Mouse (Mus musculus): Measurements from ENCODE around the gene Pank4. TPM values are rescaled to one million over a fixed set of nuclear protein-coding genes. Genes with fewer than 3 reads are reported as not detected.
A peak's percentile ranks its signal among the peaks of the same experiment; 100 is the strongest.

Gene Pank4
- polyA plus RNA-seq, 1 experiment from 2014 or later, result 36.6 TPM

DNA sequence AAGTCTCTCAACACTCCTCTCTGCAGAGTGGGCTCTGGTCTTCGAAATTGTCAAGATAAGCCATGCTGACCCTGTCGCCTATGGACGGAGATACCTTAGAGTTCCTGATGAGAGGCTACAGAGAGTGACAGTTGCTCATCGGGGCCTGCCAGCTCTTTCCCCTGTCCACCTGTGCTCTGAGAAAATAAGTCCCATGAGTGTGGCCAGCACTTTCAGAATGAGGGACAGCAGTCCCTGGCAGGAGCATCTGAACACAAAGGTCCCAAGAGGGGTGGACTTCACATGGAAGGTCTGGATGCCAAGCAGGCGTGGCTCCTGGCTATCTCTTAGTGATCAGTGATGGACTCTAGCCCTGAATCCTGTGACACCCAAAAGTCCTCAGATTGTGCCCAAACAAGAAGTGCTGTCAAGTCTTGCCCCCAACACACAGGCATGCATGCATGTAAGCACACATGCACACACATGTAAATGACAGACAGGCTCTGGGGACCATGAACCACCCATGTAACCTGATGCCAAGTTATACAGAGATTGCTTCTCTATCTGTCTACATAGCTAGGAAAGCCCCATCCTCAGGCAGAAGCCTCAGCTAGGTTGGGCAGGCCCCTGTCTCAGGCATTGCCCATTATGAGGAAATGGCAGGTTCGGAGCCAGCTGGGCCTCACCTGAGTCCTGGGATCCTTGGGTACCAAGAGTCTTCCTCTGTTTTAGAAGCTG, 20.4 kb upstream of the Pank4 start:
- Histone ChIP-seq H3K4me3 (no peak overlapping the region), H3K9me3 (replicated peaks) (no peaks in the 10 kb centered on the region), H3K9ac (no peak overlapping the region), H3K4me1 (replicated peaks) (peaks cover 6% of the 10 kb centered on the region), H3K36me3 (no peaks in the 10 kb centered on the region), H3K27ac (no peak overlapping the region), H3K27me3 (peaks cover 10% of the 10 kb centered on the region), H3K4me2 (no peak overlapping the region)
- 64% methylated on average over 6 of the region's 6 CpGs for WGBS
- no peak for ATAC-seq (replicated peaks; ENCODE audit: insufficient number of reproducible peaks, insufficient read depth, low FRiP score, low read depth)

DNA sequence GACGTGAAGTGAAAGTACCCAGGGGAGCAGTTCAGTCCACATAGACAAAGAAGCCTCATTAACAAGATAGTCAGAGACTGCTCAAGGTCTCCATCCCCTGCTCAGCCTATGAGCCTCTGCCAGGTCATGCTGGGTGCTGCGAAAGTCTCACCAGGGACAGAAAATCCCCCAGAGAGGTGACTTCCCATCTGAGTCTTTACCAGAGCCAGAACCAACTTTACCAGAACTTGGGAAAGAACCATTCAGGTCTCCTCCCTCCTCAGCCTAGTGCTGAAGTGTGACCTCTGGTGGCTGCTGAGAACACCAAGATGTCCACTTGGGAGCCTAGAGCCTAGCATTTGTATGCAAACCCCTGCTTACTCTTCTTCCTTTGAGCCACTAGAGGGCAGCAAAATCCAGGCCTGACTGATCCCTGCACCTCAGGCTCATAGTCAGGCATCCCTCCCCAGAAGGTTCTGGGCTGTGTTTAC, 19.8 kb upstream of the Pank4 start:
- Histone ChIP-seq H3K4me2 (no peak overlapping the region), H3K4me1 (replicated peaks) (peaks cover 6% of the 10 kb centered on the region), H3K4me3 (no peak overlapping the region), H3K9me3 (replicated peaks) (no peaks in the 10 kb centered on the region), H3K36me3 (no peaks in the 10 kb centered on the region), H3K9ac (no peak overlapping the region), H3K27ac (no peak overlapping the region), H3K27me3 (peaks cover 17% of the 10 kb centered on the region)
- WGBS, result 26% methylated on average over 2 of the region's 2 CpGs
- ATAC-seq (replicated peaks; ENCODE audit: insufficient number of reproducible peaks, insufficient read depth, low FRiP score, low read depth), result peak; percentile 73

DNA sequence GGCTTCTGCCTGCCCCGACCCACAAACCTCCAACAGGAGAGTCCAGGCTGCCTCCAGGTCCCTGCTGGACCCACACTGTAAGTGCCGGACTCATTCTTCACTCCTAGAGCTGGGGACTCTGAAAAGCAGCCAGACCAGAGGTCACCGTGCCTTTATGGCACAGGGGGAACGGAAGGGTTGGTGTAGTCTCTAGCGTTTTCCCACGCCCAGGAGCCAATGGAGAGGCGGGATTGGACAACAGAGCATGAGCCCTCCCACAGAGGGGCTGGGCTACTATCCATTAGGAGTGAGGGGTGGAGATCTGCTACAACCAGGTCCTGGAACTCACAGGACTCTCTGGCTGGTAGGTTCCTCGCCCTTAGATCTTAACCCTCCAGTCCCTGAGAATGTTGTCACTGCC, 17.6 kb upstream of the Pank4 start:
- H3K27ac ChIP-seq, result peak overlapping the region; percentile 45; the same call in 1 of the 2 replicates
- no peaks in the 10 kb centered on the region for H3K9me3 ChIP-seq (replicated peaks)
- peak; percentile 76 for ATAC-seq (replicated peaks; ENCODE audit: insufficient number of reproducible peaks, insufficient read depth, low FRiP score, low read depth)
- H3K4me2 ChIP-seq, result peak overlapping the region; percentile 64
- WGBS, result 2% methylated on average over 8 of the region's 8 CpGs
- peaks cover 34% of the 10 kb centered on the region for H3K27me3 ChIP-seq
- H3K9ac ChIP-seq, result peak overlapping the region; percentile 46
- H3K4me1 ChIP-seq (replicated peaks), result peaks cover 6% of the 10 kb centered on the region
- H3K36me3 ChIP-seq, result no peaks in the 10 kb centered on the region
- peak overlapping the region; percentile 40 for H3K4me3 ChIP-seq

- no peaks in the 10 kb centered on the region for H3K36me3 ChIP-seq
- 45% methylated on average over 14 of the region's 14 CpGs for WGBS
- no peak overlapping the region for H3K4me2 ChIP-seq
- peaks cover 54% of the 10 kb centered on the region for H3K27me3 ChIP-seq
- no peak for ATAC-seq (replicated peaks; ENCODE audit: insufficient number of reproducible peaks, insufficient read depth, low FRiP score, low read depth)
- H3K4me3 ChIP-seq, result no peak overlapping the region
- H3K9me3 ChIP-seq (replicated peaks), result no peaks in the 10 kb centered on the region
- H3K4me1 ChIP-seq (replicated peaks), result peaks cover 13% of the 10 kb centered on the region
- no peak overlapping the region for H3K9ac ChIP-seq
- H3K27ac ChIP-seq, result no peak overlapping the region
Observed at GRCm38 (mm10) chr4:154948066-154948939, 15.6 kb upstream of the Pank4 start.

DNA sequence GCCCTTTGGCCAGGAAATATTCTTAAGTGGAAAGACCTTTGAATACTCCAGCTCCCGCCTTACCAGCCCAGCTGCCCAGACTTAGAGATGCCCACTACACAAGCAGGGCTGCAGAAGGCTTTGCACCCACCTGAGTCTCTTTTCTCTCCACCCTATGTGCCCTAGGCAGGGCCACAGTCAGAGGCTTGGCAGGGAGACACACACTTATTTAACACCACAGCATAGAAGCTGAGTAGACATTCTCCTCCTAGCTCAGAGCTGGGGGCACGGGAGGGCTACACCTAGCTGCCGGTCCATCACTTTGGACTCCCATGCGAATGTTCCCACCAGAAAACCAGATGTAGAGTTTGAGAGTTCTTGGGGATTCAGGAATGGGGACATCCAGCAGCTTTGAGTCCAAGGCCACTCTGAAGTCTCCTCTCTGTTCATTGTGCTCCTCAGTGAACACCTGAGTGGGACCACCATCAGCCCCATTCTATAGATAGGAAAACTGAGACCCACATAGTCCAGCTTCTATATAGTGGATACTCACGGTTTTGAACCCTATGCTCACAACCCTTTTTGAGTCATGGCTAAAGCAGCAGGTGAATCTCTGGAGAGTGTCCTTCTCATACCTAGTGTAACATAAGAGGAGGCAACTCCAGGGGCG, 14.9 kb upstream of the Pank4 start:
- Histone ChIP-seq H3K4me3 (no peak overlapping the region), H3K27me3 (peaks cover 62% of the 10 kb centered on the region), H3K4me2 (no peak overlapping the region), H3K36me3 (no peaks in the 10 kb centered on the region), H3K4me1 (replicated peaks) (peaks cover 13% of the 10 kb centered on the region), H3K27ac (no peak overlapping the region), H3K9me3 (replicated peaks) (no peaks in the 10 kb centered on the region), H3K9ac (no peak overlapping the region)
- ATAC-seq (replicated peaks; ENCODE audit: insufficient number of reproducible peaks, insufficient read depth, low FRiP score, low read depth), result no peak
- 67% methylated on average over 6 of the region's 6 CpGs for WGBS

DNA sequence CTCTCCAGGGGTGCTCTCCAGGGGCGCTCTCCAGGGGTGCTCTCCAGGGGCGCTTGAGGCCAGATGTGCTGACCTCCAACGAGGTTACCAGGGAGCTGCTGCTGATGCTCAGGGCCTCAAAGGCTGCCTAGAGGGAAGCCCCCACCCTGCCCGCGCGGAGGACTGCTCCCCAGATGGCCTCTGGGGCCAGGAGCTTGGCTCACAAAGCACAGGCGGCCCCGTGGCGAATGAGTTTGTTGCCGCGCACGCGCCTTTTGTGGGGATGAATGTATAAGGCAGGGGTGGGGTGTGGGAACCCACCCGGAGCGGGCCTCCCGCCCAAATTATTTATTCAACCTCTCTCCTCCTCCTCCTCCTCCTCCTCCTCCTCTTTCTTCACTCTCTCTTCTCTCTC, 14.3 kb upstream of the Pank4 start:
- no peak overlapping the region for H3K4me3 ChIP-seq
- no peaks in the 10 kb centered on the region for H3K36me3 ChIP-seq
- H3K27ac ChIP-seq, result no peak overlapping the region
- WGBS, result 16% methylated on average over 16 of the region's 16 CpGs
- no peaks in the 10 kb centered on the region for H3K9me3 ChIP-seq (replicated peaks)
- peaks cover 67% of the 10 kb centered on the region for H3K27me3 ChIP-seq
- peaks cover 13% of the 10 kb centered on the region for H3K4me1 ChIP-seq (replicated peaks)
- H3K4me2 ChIP-seq, result no peak overlapping the region
- H3K9ac ChIP-seq, result no peak overlapping the region
- ATAC-seq (replicated peaks; ENCODE audit: insufficient number of reproducible peaks, insufficient read depth, low FRiP score, low read depth), result no peak

GRCm38 (mm10) chr4:154952461-154953241, 11.3 kb upstream of the Pank4 start:
- Histone ChIP-seq H3K27ac (no peak overlapping the region), H3K4me2 (no peak overlapping the region), H3K36me3 (no peaks in the 10 kb centered on the region), H3K9me3 (replicated peaks) (no peaks in the 10 kb centered on the region), H3K4me3 (no peak overlapping the region), H3K27me3 (peaks cover 91% of the 10 kb centered on the region), H3K9ac (no peak overlapping the region), H3K4me1 (replicated peaks) (peaks cover 6% of the 10 kb centered on the region)
- 4% methylated on average over 26 of the region's 26 CpGs for WGBS
- no peak for ATAC-seq (replicated peaks; ENCODE audit: insufficient number of reproducible peaks, insufficient read depth, low FRiP score, low read depth)

- ATAC-seq (replicated peaks; ENCODE audit: insufficient number of reproducible peaks, insufficient read depth, low FRiP score, low read depth), result no peak
Observed at GRCm38 (mm10) chr4:154956604-154957003, 7.3 kb upstream of the Pank4 start.

GRCm38 (mm10) chr4:154957289-154957993, 6.5 kb upstream of the Pank4 start:
- Histone ChIP-seq H3K4me1 (replicated peaks) (peaks cover 36% of the 10 kb centered on the region), H3K9me3 (replicated peaks) (no peaks in the 10 kb centered on the region), H3K27ac (no peak overlapping the region), H3K36me3 (no peaks in the 10 kb centered on the region), H3K4me2 (no peak overlapping the region), H3K4me3 (no peak overlapping the region), H3K27me3 (peaks cover 98% of the 10 kb centered on the region), H3K9ac (no peak overlapping the region)
- no peak for ATAC-seq (replicated peaks; ENCODE audit: insufficient number of reproducible peaks, insufficient read depth, low FRiP score, low read depth)
- WGBS, result 47% methylated on average over 13 of the region's 13 CpGs

More at GRCm38 (mm10) chr4:154956604-154957003, 7.3 kb upstream of the Pank4 start:
- H3K36me3 ChIP-seq, result no peaks in the 10 kb centered on the region
- no peak overlapping the region for H3K27ac ChIP-seq
- no peaks in the 10 kb centered on the region for H3K9me3 ChIP-seq (replicated peaks)
- no peak overlapping the region for H3K9ac ChIP-seq
- no peak overlapping the region for H3K4me3 ChIP-seq
- peaks cover 98% of the 10 kb centered on the region for H3K27me3 ChIP-seq
- no peak overlapping the region for H3K4me2 ChIP-seq
- peaks cover 32% of the 10 kb centered on the region for H3K4me1 ChIP-seq (replicated peaks)
- WGBS, result 42% methylated on average over 9 of the region's 9 CpGs

- H3K9ac ChIP-seq, result no peak overlapping the region
- peak overlapping the region; percentile 53 for H3K4me2 ChIP-seq
- peak overlapping the region; percentile 26 for H3K4me3 ChIP-seq
- WGBS, result 3% methylated on average over 15 of the region's 15 CpGs
- no peak overlapping the region for H3K27ac ChIP-seq
- H3K4me1 ChIP-seq (replicated peaks), result peaks cover 34% of the 10 kb centered on the region
- no peaks in the 10 kb centered on the region for H3K36me3 ChIP-seq
- no peaks in the 10 kb centered on the region for H3K9me3 ChIP-seq (replicated peaks)
- no peak for ATAC-seq (replicated peaks; ENCODE audit: insufficient number of reproducible peaks, insufficient read depth, low FRiP score, low read depth)
- peaks cover 98% of the 10 kb centered on the region for H3K27me3 ChIP-seq
Observed at GRCm38 (mm10) chr4:154958171-154958570, 5.8 kb upstream of the Pank4 start.
